Mouse (Mus musculus) adrenal gland, postnatal 4 days (tissue): ENCODE measurements around the gene Mrgpra4. TPM values are rescaled to one million over a fixed set of nuclear protein-coding genes. Genes with fewer than 3 reads are reported as not detected.

ENCODE experiments used
- DNase-seq, 2 experiments: peaks; one replicate each; pipeline ENCODE4 v3.0.0; 2021 to 2022; ENCODE audit warnings: low spot score in 2 of 2, mixed read lengths in 2 of 2
- long read RNA-seq, 2 experiments: library from polyadenylated mRNA; stranded (forward); transcript quantifications; one replicate each; pipeline ENCODE4 v2.0.0; 2021
- total RNA-seq, 2 experiments: library from RNA; stranded (reverse); gene quantifications; 2 replicates each; pipeline ENCODE4 v1.2.3; 2021

The Mrgpra4 gene
- not detected for total RNA-seq
- long read RNA-seq, experiment 1: 0 reads
- long read RNA-seq, experiment 2: 0 reads

- DNase-seq: no peak
Observed at GRCm38 (mm10) chr7:47981995-47982394, at the start of gene Mrgpra4. TSS of gene Mrgpra4 (minus strand) at chr7:47982095.

- DNase-seq: no peak
Observed at GRCm38 (mm10) chr7:48027497-48027896, 45.6 kb upstream of the Mrgpra4 start, which contains the start of gene Mrgprx1. TSS of gene Mrgprx1 (minus strand) at chr7:48027597.

GRCm38 (mm10) chr7:48017874-48018273, 36.0 kb upstream of the Mrgpra4 start:
- DNase-seq: no peak

GRCm38 (mm10) chr7:47995689-47996088, 13.8 kb upstream of the Mrgpra4 start:
- DNase-seq: no peak

DNA sequence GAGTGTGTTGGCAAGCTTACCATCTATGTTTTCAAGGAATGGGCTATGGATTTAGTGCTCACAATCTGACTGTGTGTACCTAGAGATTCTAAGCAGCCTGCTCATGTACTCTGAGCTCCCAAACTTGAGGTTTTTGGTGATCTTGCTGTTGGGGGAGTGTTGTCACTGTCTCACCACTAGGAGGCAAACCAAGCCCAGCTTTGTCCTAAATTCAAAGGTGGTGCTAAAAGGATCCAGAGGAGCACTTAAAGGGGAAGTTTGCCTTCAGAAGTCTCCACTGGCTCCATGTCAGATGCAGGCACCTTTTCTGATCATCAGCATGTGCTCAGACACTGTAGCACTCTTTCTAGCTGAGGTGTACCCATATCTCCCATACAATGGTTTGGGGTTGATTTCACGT, 4.9 kb upstream of the Mrgpra4 start:
- no peak for DNase-seq

Other genes starting within 250 kb of the Mrgpra4 start
- not detected for gene Mrgprx1, start 45.5 kb upstream of the Mrgpra4 start, total RNA-seq
- gene Mrgprb5, start 186.9 kb upstream of the Mrgpra4 start, total RNA-seq: not detected
- not detected for gene Mrgprb4, start 217.2 kb upstream of the Mrgpra4 start, total RNA-seq